Mouse (Mus musculus): Measurements from ENCODE around the gene Alppl2.

Alppl2 gene

DNA sequence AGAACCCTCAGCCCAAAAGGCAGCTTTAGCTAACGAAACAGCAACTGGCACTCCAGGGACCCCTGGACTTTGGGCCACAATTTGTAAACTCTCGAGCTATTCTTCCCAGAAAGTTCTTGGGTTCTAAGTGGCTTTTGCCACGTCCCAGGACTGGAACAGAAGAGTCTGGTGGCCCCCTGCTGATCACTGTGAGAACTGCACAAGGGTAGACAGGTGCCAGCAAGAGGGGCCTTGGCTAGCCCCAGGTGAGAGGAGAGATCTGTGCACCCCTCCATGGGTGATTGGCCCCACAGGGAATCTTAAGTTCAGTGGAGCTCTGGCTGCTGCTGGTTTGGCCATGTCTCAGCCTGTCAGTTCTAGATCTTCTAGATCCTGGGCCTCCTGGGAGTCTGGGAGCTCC lies 48.6 kb downstream of the Alppl2 start:
- H3K36me3 ChIP-seq (ENCODE audit: insufficient read depth, low read length) = 0 out of 2 replicates have a peak, but pooled peaks cover 9% of the 10 kb centered on the region
- peaks cover 12% of the 10 kb centered on the region for H3K4me1 ChIP-seq (replicated peaks; ENCODE audit: low read depth, low read length)
- H3K9me3 ChIP-seq (ENCODE audit: low read length) = no peaks in the 10 kb centered on the region
- H3K27me3 ChIP-seq (ENCODE audit: insufficient read depth, low read length) = no peaks in the 10 kb centered on the region
- no peak overlapping the region for H3K4me3 ChIP-seq (replicated peaks; ENCODE audit: low read length)
- peak; percentile 74 for TF ChIP-seq CTCF (conservative IDR thresholded peaks at IDR 0.05; ENCODE audit: low read length)
- no peak for TF ChIP-seq NANOG (IDR thresholded peaks at IDR 0.05; ENCODE audit: borderline replicate concordance, low read length)
- TF ChIP-seq POU5F1 (IDR thresholded peaks at IDR 0.05; ENCODE audit: borderline replicate concordance, low read length) = no peak

- TF ChIP-seq CTCF (conservative IDR thresholded peaks at IDR 0.05; ENCODE audit: low read length) = no peak
- TF ChIP-seq NANOG (IDR thresholded peaks at IDR 0.05; ENCODE audit: borderline replicate concordance, low read length) = no peak
- TF ChIP-seq POU5F1 (IDR thresholded peaks at IDR 0.05; ENCODE audit: borderline replicate concordance, low read length) = no peak
- no peak overlapping the region for H3K4me3 ChIP-seq (replicated peaks; ENCODE audit: low read length)
- H3K9me3 ChIP-seq (ENCODE audit: low read length) = no peaks in the 10 kb centered on the region
- H3K4me1 ChIP-seq (replicated peaks; ENCODE audit: low read depth, low read length) = peaks cover 32% of the 10 kb centered on the region
- no peaks in the 10 kb centered on the region for H3K36me3 ChIP-seq (ENCODE audit: insufficient read depth, low read length)
- no peaks in the 10 kb centered on the region for H3K27me3 ChIP-seq (ENCODE audit: insufficient read depth, low read length)
These were observed 51.2 kb downstream of the Alppl2 start for GRCm38 (mm10) chr1:87038477-87039070.
